Comparison of ENCODE assay signal across 8 mouse cellular contexts in the genomic region with DNA sequence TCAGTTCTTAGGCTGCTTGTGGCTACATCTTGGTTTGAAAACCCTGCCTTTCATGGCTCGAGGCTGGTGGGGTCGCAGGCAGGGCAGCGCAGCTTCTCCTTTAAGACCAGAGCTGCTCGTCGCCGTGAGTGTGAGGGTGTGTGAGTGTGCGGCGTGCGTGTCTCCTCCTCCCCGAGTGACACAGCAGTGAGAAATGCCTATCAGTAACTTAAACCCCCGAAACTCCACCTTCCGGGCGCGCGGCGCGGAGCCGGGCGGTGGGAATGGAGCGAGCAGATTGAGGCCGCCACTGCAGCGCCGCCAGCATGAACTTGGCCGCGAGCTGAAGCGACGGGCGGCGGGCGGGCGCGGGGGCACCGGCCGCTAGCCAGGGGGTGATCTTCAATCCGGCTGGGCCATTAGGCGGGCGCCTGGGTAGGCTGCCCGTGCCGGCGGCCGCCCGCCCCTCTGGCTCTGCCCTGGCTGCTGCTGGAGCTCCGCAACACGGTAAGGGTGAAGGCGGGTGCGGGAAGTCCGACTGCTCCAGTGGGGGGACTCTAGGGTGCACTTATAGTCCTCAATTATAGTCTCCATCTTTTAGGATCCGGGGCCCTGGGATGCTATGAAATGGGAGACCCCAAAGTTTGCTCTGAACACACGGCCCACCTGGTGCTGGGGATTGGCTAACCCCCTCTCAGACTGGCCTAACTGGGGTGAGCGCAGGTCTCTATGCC. TPM values are rescaled to one million over a fixed set of nuclear protein-coding genes. Genes with fewer than 3 reads are reported as not detected.
DNase-seq lines count a peak whose midpoint lies in the region; ATAC-seq and TF ChIP-seq lines count a peak whose summit lies in the region.

A gene (plus strand): TSS at position 393 of the 713 bp plus-strand sequence.

- H3K4me2 ChIP-seq in hindbrain, embryonic 11.5 days (replicated peaks; ENCODE audit: low read depth, low read length) = peak within 1 kb of the TSS; percentile 67
- H3K4me2 ChIP-seq in lung, embryonic 14.5 days = peak within 1 kb of the TSS; percentile 63

- TF ChIP-seq CTCF in lung, embryonic 14.5 days (IDR thresholded peaks at IDR 0.05; ENCODE audit: low read depth) = 0 out of 2 replicates have a peak, but pooled peaks have one; percentile 12

- H3K4me3 ChIP-seq in hindbrain, embryonic 11.5 days (ENCODE audit: low read depth, low read length) = peak within 1 kb of the TSS; percentile 40
- H3K4me3 ChIP-seq in lung, embryonic 14.5 days (ENCODE audit: low read depth, low read length) = peak within 1 kb of the TSS; percentile 45

- no peaks in the 10 kb centered on the region for H3K36me3 ChIP-seq in hindbrain, embryonic 11.5 days (ENCODE audit: control insufficient read depth, insufficient read depth, low read length)
- no peaks in the 10 kb centered on the region for H3K36me3 ChIP-seq in lung, embryonic 14.5 days (ENCODE audit: insufficient read depth)

- H3K4me1 ChIP-seq in hindbrain, embryonic 11.5 days (replicated peaks; ENCODE audit: control insufficient read depth, insufficient read depth, low read length) = no peaks in the 10 kb centered on the region
- no peaks in the 10 kb centered on the region for H3K4me1 ChIP-seq in lung, embryonic 14.5 days (ENCODE audit: insufficient read depth)

- H3K27ac ChIP-seq in hindbrain, embryonic 11.5 days (ENCODE audit: low read depth, low read length) = peak within 1 kb of the TSS; percentile 60; the same call in 1 of the 2 replicates
- H3K27ac ChIP-seq in lung, embryonic 14.5 days (ENCODE audit: low read depth) = no peak within 1 kb of the TSS

- H3K9ac ChIP-seq in hindbrain, embryonic 11.5 days (ENCODE audit: low read depth, low read length) = peak within 1 kb of the TSS; percentile 59
- peak within 1 kb of the TSS; percentile 45 for H3K9ac ChIP-seq in lung, embryonic 14.5 days

- DNase-seq in R1 (ENCODE audit: low read depth, low spot score) = peak; percentile 43
- peak; percentile 79 to 83 for DNase-seq in cerebellum, postnatal 14 days
- peak; percentile 50 to 63 for DNase-seq in frontal cortex, postnatal 25 days (ENCODE audit: low spot score in 2 of 2)
- peak; percentile 57 for DNase-seq in hindbrain, embryonic 11.5 days (ENCODE audit: low spot score)
- DNase-seq in layer of hippocampus, postnatal 10 days (ENCODE audit: low spot score in 2 of 2) = peak; percentile 56 to 74
- DNase-seq in lung, embryonic 14.5 days = peak; percentile 74
- peak; percentile 79 for DNase-seq in ovary, postnatal 36 days (ENCODE audit: low spot score)

- WGBS in hindbrain, embryonic 11.5 days = 18% methylated on average over 40 of the region's 50 CpGs
- 11% methylated on average over 41 of the region's 50 CpGs for WGBS in lung, embryonic 14.5 days

- H3K27me3 ChIP-seq in hindbrain, embryonic 11.5 days (ENCODE audit: control insufficient read depth, insufficient read depth, low read length) = peaks cover 8% of the 10 kb centered on the region; the same call in 1 of the 2 replicates
- H3K27me3 ChIP-seq in lung, embryonic 14.5 days (ENCODE audit: insufficient read depth, low read length) = peaks cover 6% of the 10 kb centered on the region; the same call in 1 of the 2 replicates

- ATAC-seq in hindbrain, embryonic 11.5 days (ENCODE audit: low FRiP score) = peak; percentile 31; the same call in 1 of the 2 replicates
- peak; percentile 72 for ATAC-seq in lung, embryonic 14.5 days (ENCODE audit: insufficient read depth)
- no peak for ATAC-seq in inflammation-experienced regulatory T-cells, adult 6 months

- H3K9me3 ChIP-seq in hindbrain, embryonic 11.5 days (ENCODE audit: control insufficient read depth, low read length) = no peaks in the 10 kb centered on the region
- H3K9me3 ChIP-seq in lung, embryonic 14.5 days (ENCODE audit: low read depth, low read length) = no peaks in the 10 kb centered on the region

RNA-seq across cellular contexts. Expression of the gene that starts here (rescaled TPM):
- 5.1 and 5.2 TPM in 2 replicates for polyA plus RNA-seq in hindbrain, embryonic 11.5 days (2014; fragmentation: Nextera tagmentation; extraction: Ambion mirVana)
- 10 to 100 TPM; 10.6 to 12.5 TPM for total RNA-seq in layer of hippocampus, postnatal 10 days (2021)
- polyA plus RNA-seq in lung, embryonic 14.5 days (2014; fragmentation: Nextera tagmentation; extraction: Ambion mirVana) = 4.7 and 6.4 TPM in 2 replicates
- not detected for polyA plus RNA-seq in inflammation-experienced regulatory T-cells, adult 6 months (2017; shearing (Covaris generic))
